ENCODE assay signal across 12 mouse cellular contexts in the genomic region with DNA sequence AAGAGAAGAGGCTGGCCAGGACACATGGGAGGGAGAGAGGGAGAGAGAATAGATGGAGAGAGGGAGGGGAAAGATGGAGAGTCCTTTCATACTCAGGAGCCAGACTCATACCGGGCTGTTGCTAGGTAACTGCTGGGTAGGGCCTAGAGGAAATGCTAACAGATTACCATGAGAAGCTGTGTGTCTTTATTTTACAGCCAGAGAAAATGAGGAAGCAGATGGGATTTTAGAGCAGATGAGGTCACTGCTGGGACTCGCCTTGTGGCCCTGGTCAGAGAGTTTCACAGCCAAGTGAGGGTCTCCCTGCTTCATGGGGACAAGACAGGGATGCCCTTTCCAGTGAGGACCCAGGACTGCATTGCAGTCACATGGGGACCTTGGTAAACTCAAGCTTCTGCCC. TPM values are rescaled to one million over a fixed set of nuclear protein-coding genes. Genes with fewer than 3 reads are reported as not detected.
DNase-seq lines count a peak whose midpoint lies in the region; ATAC-seq lines count a peak whose summit lies in the region.
"Had no signal": no experiment of that assay in that cellular context is flagged by ENCODE, and none has a peak within 500 bp of the region (broad histone marks: within the 10 kb centered on the region; RNA-seq: fewer than 3 reads in every experiment).

No protein-coding gene starts in this region.

- DNase-seq in embryonic facial prominence, embryonic 11.5 days (ENCODE audit: low spot score), result no peak
- DNase-seq in embryonic facial prominence, embryonic 10.5 days (ENCODE audit: low spot score), result no peak
- DNase-seq in MN1 (ENCODE audit: low spot score), result peak; percentile 58
- no peak for DNase-seq in ovary, adult 18-20 months (ENCODE audit: low spot score)
- no peak for DNase-seq in thymus, postnatal 4 days
- DNase-seq in adrenal gland, postnatal 10 days, result no peak

- no peaks in the 10 kb centered on the region for H3K36me3 ChIP-seq in embryonic facial prominence, embryonic 11.5 days (replicated peaks; ENCODE audit: control insufficient read depth, insufficient read depth, low read depth, low read length)
- no peaks in the 10 kb centered on the region for H3K36me3 ChIP-seq in embryonic facial prominence, embryonic 10.5 days (replicated peaks)
- H3K36me3 ChIP-seq in midbrain, embryonic 12.5 days, result no peaks in the 10 kb centered on the region
- H3K36me3 ChIP-seq: embryonic facial prominence, embryonic 12.5 days; heart, embryonic 12.5 days had no signal

- H3K4me3 ChIP-seq in embryonic facial prominence, embryonic 11.5 days (ENCODE audit: low read depth, low read length), result no peak overlapping the region
- H3K4me3 ChIP-seq in embryonic facial prominence, embryonic 10.5 days, result no peak overlapping the region
- no peak overlapping the region for H3K4me3 ChIP-seq in midbrain, embryonic 12.5 days
- H3K4me3 ChIP-seq: embryonic facial prominence, embryonic 12.5 days; heart, embryonic 12.5 days had no signal

- H3K4me1 ChIP-seq in embryonic facial prominence, embryonic 11.5 days (ENCODE audit: control insufficient read depth, insufficient read depth, low read length), result no peaks in the 10 kb centered on the region
- peaks cover 31% of the 10 kb centered on the region for H3K4me1 ChIP-seq in embryonic facial prominence, embryonic 10.5 days
- H3K4me1 ChIP-seq in midbrain, embryonic 12.5 days, result peaks cover 16% of the 10 kb centered on the region
- H3K4me1 ChIP-seq: embryonic facial prominence, embryonic 12.5 days had no signal

- no peak overlapping the region for H3K4me2 ChIP-seq in embryonic facial prominence, embryonic 11.5 days (ENCODE audit: low read depth, low read length)
- H3K4me2 ChIP-seq in midbrain, embryonic 12.5 days (replicated peaks), result no peak overlapping the region
- H3K4me2 ChIP-seq: embryonic facial prominence, embryonic 12.5 days; heart, embryonic 12.5 days had no signal

- WGBS in embryonic facial prominence, embryonic 11.5 days, result 41% methylated on average over 2 of the region's 2 CpGs
- WGBS in embryonic facial prominence, embryonic 10.5 days, result 55% methylated on average over 2 of the region's 2 CpGs
- 19% methylated on average over 2 of the region's 2 CpGs for WGBS in midbrain, embryonic 12.5 days

- no peak overlapping the region for H3K9ac ChIP-seq in embryonic facial prominence, embryonic 11.5 days (replicated peaks; ENCODE audit: low read length)
- no peak overlapping the region for H3K9ac ChIP-seq in midbrain, embryonic 12.5 days (replicated peaks)
- H3K9ac ChIP-seq: embryonic facial prominence, embryonic 12.5 days; heart, embryonic 12.5 days; liver, embryonic 14.5 days had no signal

- 0 out of 2 replicates have a peak, but pooled peaks have one; percentile 49 for ATAC-seq in embryonic facial prominence, embryonic 11.5 days (replicated peaks; ENCODE audit: insufficient number of reproducible peaks, low FRiP score, low TSS enrichment, low read depth)
- ATAC-seq in granulocyte monocyte progenitor cell, adult 5-6 weeks (replicated peaks; ENCODE audit: poor library complexity, severe bottlenecking), result peak; percentile 82
- ATAC-seq in midbrain, embryonic 12.5 days (ENCODE audit: low FRiP score, low read depth), result peak; percentile 65; the same call in 1 of the 2 replicates

- no peak overlapping the region for H3K27ac ChIP-seq in embryonic facial prominence, embryonic 11.5 days (replicated peaks; ENCODE audit: low read depth, low read length)
- H3K27ac ChIP-seq in embryonic facial prominence, embryonic 10.5 days (replicated peaks), result no peak overlapping the region
- peak overlapping the region; percentile 46 for H3K27ac ChIP-seq in midbrain, embryonic 12.5 days (replicated peaks)
- H3K27ac ChIP-seq: embryonic facial prominence, embryonic 12.5 days; liver, embryonic 14.5 days had no signal

- H3K9me3 ChIP-seq in embryonic facial prominence, embryonic 11.5 days (replicated peaks; ENCODE audit: control insufficient read depth, low read length), result no peaks in the 10 kb centered on the region
- H3K9me3 ChIP-seq in embryonic facial prominence, embryonic 10.5 days, result no peaks in the 10 kb centered on the region
- H3K9me3 ChIP-seq in midbrain, embryonic 12.5 days, result no peaks in the 10 kb centered on the region
- H3K9me3 ChIP-seq: embryonic facial prominence, embryonic 12.5 days; heart, embryonic 12.5 days had no signal

- H3K27me3 ChIP-seq in embryonic facial prominence, embryonic 11.5 days (ENCODE audit: control insufficient read depth, insufficient read depth, low read length), result no peaks in the 10 kb centered on the region
- H3K27me3 ChIP-seq in embryonic facial prominence, embryonic 10.5 days (replicated peaks; ENCODE audit: low read depth, poor library complexity, severe bottlenecking), result no peaks in the 10 kb centered on the region
- H3K27me3 ChIP-seq in midbrain, embryonic 12.5 days, result no peaks in the 10 kb centered on the region
- H3K27me3 ChIP-seq: embryonic facial prominence, embryonic 12.5 days; heart, embryonic 12.5 days had no signal

RNA-seq across cellular contexts. Expression of gene Poc1a, which starts 11.0 kb away (rescaled TPM):
- 29.7 and 34.2 TPM in 2 replicates for polyA plus RNA-seq in embryonic facial prominence, embryonic 11.5 days (2014; fragmentation: Nextera tagmentation; extraction: Ambion mirVana)
- polyA plus RNA-seq in embryonic facial prominence, embryonic 10.5 days (2016; fragmentation: Nextera tagmentation; extraction: Ambion mirVana), result 39.9 and 46.4 TPM in 2 replicates
- 42.4 and 49.8 TPM in 2 replicates for total RNA-seq in granulocyte monocyte progenitor cell, adult 5-6 weeks (2014; fragmentation: Nextera tagmentation)
- 20.4 and 30.3 TPM in 2 replicates for total RNA-seq in granulocyte monocyte progenitor cell, adult 5-6 weeks (2017)
- polyA plus RNA-seq in midbrain, embryonic 12.5 days (2016; fragmentation: Nextera tagmentation; extraction: Ambion mirVana), result 21.0 and 23.2 TPM in 2 replicates
- total RNA-seq in adrenal gland, postnatal 10 days (2021), result 1 to 10 TPM; 7.3 to 8.8 TPM

RNA-seq across cellular contexts. Expression of gene Alas1, which starts 21.4 kb away (rescaled TPM):
- polyA plus RNA-seq in embryonic facial prominence, embryonic 11.5 days (2014; fragmentation: Nextera tagmentation; extraction: Ambion mirVana), result 95.1 and 97.4 TPM in 2 replicates
- polyA plus RNA-seq in embryonic facial prominence, embryonic 10.5 days (2016; fragmentation: Nextera tagmentation; extraction: Ambion mirVana), result 72.1 and 80.7 TPM in 2 replicates
- 613 and 665 TPM in 2 replicates for total RNA-seq in granulocyte monocyte progenitor cell, adult 5-6 weeks (2014; fragmentation: Nextera tagmentation)
- 822 and 987 TPM in 2 replicates for total RNA-seq in granulocyte monocyte progenitor cell, adult 5-6 weeks (2017)
- polyA plus RNA-seq in midbrain, embryonic 12.5 days (2016; fragmentation: Nextera tagmentation; extraction: Ambion mirVana), result 79.0 and 87.6 TPM in 2 replicates
- total RNA-seq in adrenal gland, postnatal 10 days (2021), result 1,000 to 10,000 TPM in 1 of 2 experiments, 100 to 1,000 TPM in 1; 940 to 1,609 TPM

RNA-seq across cellular contexts. Expression of gene Tlr9, which starts 47.5 kb away (rescaled TPM):
- not detected in 2 replicates for polyA plus RNA-seq in embryonic facial prominence, embryonic 11.5 days (2014; fragmentation: Nextera tagmentation; extraction: Ambion mirVana)
- polyA plus RNA-seq in embryonic facial prominence, embryonic 10.5 days (2016; fragmentation: Nextera tagmentation; extraction: Ambion mirVana), result not detected in 2 replicates
- total RNA-seq in granulocyte monocyte progenitor cell, adult 5-6 weeks (2014; fragmentation: Nextera tagmentation), result 1.7 and 2.3 TPM in 2 replicates
- 0.30 and 0.46 TPM in 2 replicates for total RNA-seq in granulocyte monocyte progenitor cell, adult 5-6 weeks (2017)
- not detected in 2 replicates for polyA plus RNA-seq in midbrain, embryonic 12.5 days (2016; fragmentation: Nextera tagmentation; extraction: Ambion mirVana)
- total RNA-seq in adrenal gland, postnatal 10 days (2021), result 1 to 10 TPM; 1.2 to 1.5 TPM
- polyA plus RNA-seq: C2C12; embryonic facial prominence, embryonic 12.5 days; heart, embryonic 12.5 days had no signal
